Mouse (Mus musculus): ENCODE data around the gene Apool. TPM values are rescaled to one million over a fixed set of nuclear protein-coding genes. Genes with fewer than 3 reads are reported as not detected.

Gene Apool
- polyA plus RNA-seq, 1 experiment from 2014 or later = 72.6 TPM

DNA sequence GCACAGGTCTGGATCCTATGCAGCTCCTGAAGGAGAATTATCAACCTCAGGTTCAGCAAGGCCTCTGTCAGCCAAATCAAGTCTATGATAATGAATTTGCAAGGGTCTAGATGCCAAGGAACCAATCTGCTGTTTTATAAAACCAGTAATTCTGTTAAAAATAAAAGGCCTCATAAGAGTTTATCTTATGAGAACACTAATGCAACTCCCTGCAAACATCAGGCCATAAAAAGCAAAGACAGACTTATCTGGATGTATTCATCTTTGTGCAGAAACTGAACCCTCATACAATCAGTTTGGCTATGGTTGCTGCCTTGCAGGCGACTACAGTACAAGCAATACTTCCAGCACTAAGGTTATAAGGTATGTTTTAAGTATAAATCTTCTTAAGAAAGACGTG is 101.2 kb downstream of the Apool start:
- Histone ChIP-seq H3K9me3 (no peaks in the 10 kb centered on the region), H3K27ac (no peak overlapping the region), H3K4me2 (no peak overlapping the region), H3K27me3 (no peaks in the 10 kb centered on the region), H3K9ac (replicated peaks) (no peak overlapping the region), H3K4me3 (replicated peaks) (no peak overlapping the region), H3K36me3 (no peaks in the 10 kb centered on the region), H3K4me1 (replicated peaks) (no peaks in the 10 kb centered on the region)
- WGBS = 78% methylated on average over 2 of the region's 2 CpGs
- ATAC-seq (ENCODE audit: insufficient number of reproducible peaks, insufficient read depth, low FRiP score, low TSS enrichment, low read depth) = no peak

Other genes with a start within 250 kb of the Apool start
- not detected in 2 replicates for gene 4933403O08Rik, start 72.3 kb upstream of the Apool start, polyA plus RNA-seq (2016; fragmentation: Nextera tagmentation; extraction: Ambion mirVana)
- not detected in 2 replicates for gene Satl1, start 95.4 kb downstream of the Apool start, polyA plus RNA-seq (2016; fragmentation: Nextera tagmentation; extraction: Ambion mirVana)
- not detected in 2 replicates for gene 2010106E10Rik, start 183.9 kb downstream of the Apool start, polyA plus RNA-seq (2016; fragmentation: Nextera tagmentation; extraction: Ambion mirVana)